Mouse (Mus musculus): Measurements from ENCODE around the gene Gm7951.
"Not testable (repeated sequence)": the region's sequence is repeated elsewhere in the genome, so short reads cannot be mapped to it uniquely, and the experiment has no call there.

The Gm7951 gene

DNA sequence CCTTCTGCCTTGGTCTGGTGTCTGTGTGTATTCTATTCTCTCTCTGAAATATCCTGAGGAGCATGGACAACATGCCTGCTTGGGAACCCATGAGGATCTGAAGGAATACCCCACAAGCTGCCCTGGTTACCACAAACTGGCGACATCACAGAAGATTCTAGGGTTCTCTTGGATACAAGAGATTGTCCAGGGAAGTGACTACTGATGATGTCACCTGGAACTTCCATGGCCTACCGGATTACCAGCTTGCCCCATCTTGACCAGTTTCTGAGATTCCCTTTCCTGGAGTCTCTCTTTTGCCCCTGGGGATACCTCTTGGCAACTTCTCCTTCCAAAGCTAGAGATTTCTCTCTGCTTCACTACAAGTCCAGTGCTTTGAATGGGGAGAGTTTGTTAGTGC is at the start of gene Gm7951:
Gm7951 (minus strand) TSS at position 101 of the 400 bp plus-strand sequence.
- not testable (repeated sequence) for DNase-seq (ENCODE audit: low read depth)

DNA sequence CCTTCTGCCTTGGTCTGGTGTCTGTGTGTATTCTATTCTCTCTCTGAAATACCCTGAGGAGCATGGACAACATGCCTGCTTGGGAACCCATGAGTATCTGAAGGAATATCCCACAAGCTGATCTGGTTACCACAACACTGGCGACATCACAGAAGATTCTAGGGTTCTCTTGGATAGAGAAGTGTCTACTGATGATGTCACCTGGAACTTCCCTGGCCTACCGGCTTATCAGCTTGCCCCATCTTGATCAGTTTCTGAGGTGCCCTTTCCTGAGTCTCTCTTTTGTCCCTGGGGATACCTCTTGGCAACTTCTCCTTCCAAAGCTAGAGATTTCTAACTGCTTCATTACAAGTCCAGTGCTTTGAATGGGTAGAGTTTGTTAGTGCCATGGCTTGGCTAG is 45.4 kb upstream of the Gm7951 start, which contains the start of gene Gm17027:
Gm17027 (minus strand) TSS at position 101 of the 400 bp plus-strand sequence.
- not testable (repeated sequence) for DNase-seq (ENCODE audit: low read depth)

DNA sequence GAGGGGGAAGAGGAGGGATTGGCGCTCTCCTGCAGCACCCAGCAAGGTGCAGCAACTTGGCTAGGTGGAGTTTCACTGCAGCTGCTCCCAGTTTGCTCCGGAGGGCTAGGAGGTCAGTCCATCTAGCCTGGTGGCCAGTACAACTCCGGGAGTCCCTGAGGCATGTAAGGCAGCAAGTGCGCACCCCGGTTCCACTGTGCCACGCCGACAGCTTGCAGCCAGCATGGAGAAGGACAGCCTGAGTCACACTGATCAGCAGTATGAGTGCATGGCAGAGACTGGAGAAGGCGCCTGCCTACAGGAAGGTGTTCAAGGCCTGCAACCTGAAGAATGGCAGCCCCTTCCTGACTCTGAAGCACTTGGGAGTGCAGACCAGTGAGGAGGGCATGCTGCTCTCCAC is 17.4 kb upstream of the Gm7951 start:
- not testable (repeated sequence) for DNase-seq (ENCODE audit: low read depth)

DNA sequence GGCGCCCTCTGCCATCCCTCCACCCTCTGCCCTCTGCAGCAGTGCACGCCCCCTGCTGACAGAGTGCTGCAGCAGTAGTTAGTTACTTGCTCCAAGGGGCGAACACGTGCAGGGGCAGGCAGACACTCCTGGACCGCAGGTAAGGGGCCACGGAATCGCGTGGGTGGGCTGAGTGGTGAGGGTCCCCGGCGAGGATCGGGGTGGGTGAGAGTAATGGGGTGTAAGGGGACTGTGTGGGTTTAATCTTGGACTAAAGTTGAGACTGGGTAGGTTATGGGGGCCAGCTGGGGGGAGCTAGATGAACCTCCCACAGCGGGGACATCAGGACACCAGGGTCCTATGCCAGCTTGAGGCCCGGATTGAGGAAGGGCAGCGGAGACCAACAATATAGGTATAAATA is 16.6 kb upstream of the Gm7951 start:
- DNase-seq (ENCODE audit: low read depth) = not testable (repeated sequence)
